Mouse (Mus musculus) heart, postnatal 0 days (tissue): Measurements from ENCODE around the gene Prpf8. TPM values are rescaled to one million over a fixed set of nuclear protein-coding genes. Genes with fewer than 3 reads are reported as not detected.

ENCODE experiments used
- ATAC-seq: fragments of 200-750 bp; cut with Nextera tagmentation; 2 replicates; pipeline ENCODE4 v1.8.0; 2017; ENCODE audit warnings: low read depth, moderate number of reproducible peaks, moderate library complexity; ENCODE audit not compliant: insufficient read depth
- DNase-seq: peaks from one replicate; pipeline ENCODE4 v3.0.0-alpha.2; 2016; ENCODE audit warnings: low spot score
- H3K27ac ChIP-seq: fragments of 300-500 bp; sonication (generic); 2 replicates; pipeline ENCODE4 v1.5.1; 2014; ENCODE audit warnings: low read depth, mild to moderate bottlenecking
- H3K27me3 ChIP-seq: fragments of 300-500 bp; sonication (generic); 2 replicates; pipeline ENCODE4 v1.6.1; 2014; ENCODE audit warnings: low read length, mixed read lengths; ENCODE audit not compliant: control insufficient read depth, insufficient read depth
- H3K36me3 ChIP-seq: fragments of 300-500 bp; sonication (generic); replicated peaks from 2 replicates; pipeline ENCODE4 v1.6.1; 2014; ENCODE audit warnings: low read length, mixed read lengths; ENCODE audit not compliant: control insufficient read depth, insufficient read depth
- H3K4me1 ChIP-seq: fragments of 300-500 bp; sonication (generic); 2 replicates; pipeline ENCODE4 v1.6.1; 2014; ENCODE audit warnings: antibody characterized with exemption; ENCODE audit not compliant: control insufficient read depth, insufficient read depth
- H3K4me2 ChIP-seq: fragments of 300-500 bp; sonication (generic); 2 replicates; pipeline ENCODE4 v1.6.1; 2014; ENCODE audit warnings: low read depth, mild to moderate bottlenecking, low read length, moderate library complexity
- H3K4me3 ChIP-seq: fragments of 300-500 bp; sonication (generic); 2 replicates; pipeline ENCODE4 v1.5.1; 2014; ENCODE audit warnings: low read depth, low read length
- H3K9ac ChIP-seq: fragments of 300-500 bp; sonication (generic); replicated peaks from 2 replicates; pipeline ENCODE4 v1.6.1; 2014; ENCODE audit warnings: low read depth, low read length, mixed read lengths
- H3K9me3 ChIP-seq: fragments of 300-500 bp; sonication (generic); replicated peaks from 2 replicates; pipeline ENCODE4 v1.6.1; 2016; ENCODE audit warnings: low read length; ENCODE audit not compliant: control insufficient read depth
- CTCF ChIP-seq: IDR thresholded peaks from 2 replicates; pipeline ENCODE4 v1.5.1; 2016; ENCODE audit warnings: antibody characterized with exemption, control low read depth, low read depth
- EP300 ChIP-seq: IDR thresholded peaks from 2 replicates; pipeline ENCODE4 v1.6.1; 2016; ENCODE audit warnings: antibody characterized with exemption, low read depth
- WGBS: fragments of 180-500 bp; shearing (Covaris S2); extraction: QIAGEN DNeasy Blood & Tissue Kit; methylation state at CpG from one replicate; pipeline ENCODE4 v1.1.7; 2014; 5-methylcytosine and 5-hydroxymethylcytosine counted together
- polyA plus RNA-seq: library from polyadenylated mRNA; unstranded; fragments of >200 nt; fragmentation: Nextera tagmentation; extraction: Ambion mirVana; gene quantifications from 2 replicates; pipeline ENCODE4 v1.2.1, GENCODE M21; 2015
- total RNA-seq: library from RNA; depleted of rRNA; stranded (reverse); fragments of >200 nt; gene quantifications from 2 replicates; pipeline ENCODE4 v1.2.3, GENCODE M21; 2014; ENCODE audit warnings: low replicate concordance

Prpf8 gene
- total and polyA plus RNA-seq, 2 experiments from 2014 or later = 17.0 to 79.8 TPM

GRCm38 (mm10) chr11:75540209-75540608, 53.6 kb downstream of the Prpf8 start:
- no peak for TF ChIP-seq EP300
- H3K4me3 ChIP-seq = no peak overlapping the region
- peak overlapping the region; percentile 59; the same call in 1 of the 2 replicates for H3K27ac ChIP-seq
- H3K9me3 ChIP-seq = no peaks in the 10 kb centered on the region
- peaks cover 19% of the 10 kb centered on the region for H3K4me1 ChIP-seq
- no peak overlapping the region for H3K9ac ChIP-seq
- WGBS = 91% methylated on average over 8 of the region's 8 CpGs
- H3K36me3 ChIP-seq = no peaks in the 10 kb centered on the region
- no peak for ATAC-seq
- no peak overlapping the region for H3K4me2 ChIP-seq
- no peak for DNase-seq
- H3K27me3 ChIP-seq = no peaks in the 10 kb centered on the region

GRCm38 (mm10) chr11:75540710-75541581, 54.3 kb downstream of the Prpf8 start:
- ATAC-seq = no peak
- no peak overlapping the region for H3K4me3 ChIP-seq
- no peaks in the 10 kb centered on the region for H3K27me3 ChIP-seq
- H3K27ac ChIP-seq = peak overlapping the region; percentile 59; the same call in 1 of the 2 replicates
- H3K9me3 ChIP-seq = no peaks in the 10 kb centered on the region
- 58% methylated on average over 19 of the region's 19 CpGs for WGBS
- no peak overlapping the region for H3K9ac ChIP-seq
- no peaks in the 10 kb centered on the region for H3K36me3 ChIP-seq
- H3K4me2 ChIP-seq = no peak overlapping the region; the same call in 1 of the 2 replicates
- no peak for DNase-seq
- peaks cover 18% of the 10 kb centered on the region for H3K4me1 ChIP-seq
- no peak for TF ChIP-seq CTCF

GRCm38 (mm10) chr11:75544713-75545112, 58.1 kb downstream of the Prpf8 start:
- DNase-seq (no peak), ATAC-seq (no peak)
- 71% methylated on average over 9 of the region's 9 CpGs for WGBS
- TF ChIP-seq CTCF (no peak), EP300 (no peak)
- H3K9me3 ChIP-seq = no peaks in the 10 kb centered on the region
- no peak overlapping the region for H3K27ac ChIP-seq
- H3K4me3 ChIP-seq = no peak overlapping the region
- H3K27me3 ChIP-seq = no peaks in the 10 kb centered on the region
- no peak overlapping the region for H3K9ac ChIP-seq
- H3K4me1 ChIP-seq = peaks cover 9% of the 10 kb centered on the region
- H3K36me3 ChIP-seq = no peaks in the 10 kb centered on the region
- no peak overlapping the region for H3K4me2 ChIP-seq

DNA sequence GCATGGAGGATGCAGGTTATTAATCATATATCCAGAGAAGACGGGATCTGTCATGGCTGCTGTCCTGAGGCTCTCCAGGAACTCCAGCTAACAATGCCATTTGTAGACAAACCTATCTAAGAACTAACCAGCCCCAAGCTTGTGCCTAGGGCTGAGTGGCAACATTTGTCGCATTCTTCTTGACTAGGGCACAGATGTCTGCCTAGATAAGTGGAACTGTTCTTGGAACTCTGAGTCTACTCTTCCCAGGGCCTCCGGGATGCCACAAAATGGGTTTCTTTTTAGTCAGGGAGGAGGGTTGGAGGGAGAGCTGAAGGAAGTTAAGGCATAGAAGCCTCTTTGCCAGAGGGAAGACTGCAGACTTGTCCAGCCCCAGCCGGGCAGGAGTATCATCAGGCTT, 59.4 kb downstream of the Prpf8 start:
- no peak for TF ChIP-seq CTCF
- TF ChIP-seq EP300 = no peak
- no peak overlapping the region for H3K27ac ChIP-seq

GRCm38 (mm10) chr11:75549658-75550111, 63.1 kb downstream of the Prpf8 start:
- peak; percentile 51 for DNase-seq
- TF ChIP-seq CTCF (no peak), EP300 (no peak)
- H3K27ac ChIP-seq = no peak overlapping the region
- 40% methylated on average over 5 of the region's 5 CpGs for WGBS
- peak; percentile 54; the same call in 1 of the 2 replicates for ATAC-seq
- no peak overlapping the region for H3K4me2 ChIP-seq
- H3K36me3 ChIP-seq = no peaks in the 10 kb centered on the region
- 0 out of 2 replicates have a peak overlapping the region, but pooled peaks have one; percentile 15 for H3K9ac ChIP-seq
- no peaks in the 10 kb centered on the region for H3K27me3 ChIP-seq
- H3K4me1 ChIP-seq = peaks cover 25% of the 10 kb centered on the region
- H3K4me3 ChIP-seq = no peak overlapping the region
- H3K9me3 ChIP-seq = no peaks in the 10 kb centered on the region

More for the DNA sequence above, 59.4 kb downstream of the Prpf8 start:
- H3K4me1 ChIP-seq = peaks cover 14% of the 10 kb centered on the region
- no peaks in the 10 kb centered on the region for H3K27me3 ChIP-seq
- WGBS = 81% methylated on average over 4 of the region's 4 CpGs
- no peak overlapping the region for H3K4me2 ChIP-seq
- no peak overlapping the region for H3K4me3 ChIP-seq
- no peaks in the 10 kb centered on the region for H3K9me3 ChIP-seq
- no peaks in the 10 kb centered on the region for H3K36me3 ChIP-seq
- ATAC-seq (no peak), DNase-seq (no peak)
- H3K9ac ChIP-seq = no peak overlapping the region
